ENCODE assay signal across 9 mouse cellular contexts in genomic region chr7:126274626-126275025, GRCm38 (mm10). TPM values are rescaled to one million over a fixed set of nuclear protein-coding genes. Genes with fewer than 3 reads are reported as not detected.
DNase-seq lines count a peak whose midpoint lies in the region; ATAC-seq lines count a peak whose summit lies in the region.
"Had no signal": no experiment of that assay in that cellular context is flagged by ENCODE, and none has a peak within 500 bp of the region (broad histone marks: within the 10 kb centered on the region; RNA-seq: fewer than 3 reads in every experiment).

No protein-coding gene starts in this region.

- WGBS in lung, embryonic 16.5 days: 16% methylated on average over 4 of the region's 4 CpGs
- WGBS in limb, embryonic 12.5 days: 14% methylated on average over 4 of the region's 4 CpGs

- peak; percentile 71 for DNase-seq in cerebellum, adult 11-12 months
- DNase-seq in lung, adult 18-20 months: no peak
- no peak for DNase-seq in T-cell, adult 2 months (ENCODE audit: low spot score)
- DNase-seq in layer of hippocampus, postnatal 14 days (ENCODE audit: low spot score in 2 of 2): no peak
- no peak for DNase-seq in layer of hippocampus, postnatal 36 days
- DNase-seq: right cerebral cortex, postnatal 25 days had no signal

- peak overlapping the region; percentile 97 for H3K4me2 ChIP-seq in lung, embryonic 16.5 days (ENCODE audit: low read depth, low read length)
- H3K4me2 ChIP-seq in limb, embryonic 12.5 days: peak overlapping the region; percentile 89

- H3K9ac ChIP-seq in lung, embryonic 16.5 days (ENCODE audit: low read length): peak overlapping the region; percentile 88
- H3K9ac ChIP-seq in limb, embryonic 12.5 days (replicated peaks): peak overlapping the region; percentile 98

- H3K4me3 ChIP-seq in lung, embryonic 16.5 days (ENCODE audit: low read length): peak overlapping the region; percentile 79
- peak overlapping the region; percentile 98 for H3K4me3 ChIP-seq in limb, embryonic 12.5 days (replicated peaks)

- peaks cover 31% of the 10 kb centered on the region for H3K4me1 ChIP-seq in lung, embryonic 16.5 days (replicated peaks; ENCODE audit: control insufficient read depth, insufficient read depth, low read length)
- peaks cover 63% of the 10 kb centered on the region for H3K4me1 ChIP-seq in limb, embryonic 12.5 days (replicated peaks)

- 0 out of 2 replicates have a peak overlapping the region, but pooled peaks have one; percentile 22 for H3K27ac ChIP-seq in lung, embryonic 16.5 days (ENCODE audit: low read length)
- peak overlapping the region; percentile 26 for H3K27ac ChIP-seq in limb, embryonic 12.5 days

- ATAC-seq in cerebellum, adult (ENCODE audit: insufficient number of reproducible peaks, low FRiP score, low TSS enrichment): no peak
- ATAC-seq in lung, embryonic 16.5 days (ENCODE audit: low read depth): no peak
- no peak for ATAC-seq in limb, embryonic 12.5 days (ENCODE audit: insufficient number of reproducible peaks, insufficient read depth, low FRiP score, low TSS enrichment, low read depth)

- H3K9me3 ChIP-seq in lung, embryonic 16.5 days (ENCODE audit: control insufficient read depth, low read length): no peaks in the 10 kb centered on the region
- H3K9me3 ChIP-seq in limb, embryonic 12.5 days: no peaks in the 10 kb centered on the region

- H3K36me3 ChIP-seq in lung, embryonic 16.5 days (ENCODE audit: control insufficient read depth, insufficient read depth, low read length): no peaks in the 10 kb centered on the region
- peaks cover 53% of the 10 kb centered on the region for H3K36me3 ChIP-seq in limb, embryonic 12.5 days

- H3K27me3 ChIP-seq in lung, embryonic 16.5 days (ENCODE audit: control insufficient read depth, insufficient read depth, low read depth, low read length): no peaks in the 10 kb centered on the region
- no peaks in the 10 kb centered on the region for H3K27me3 ChIP-seq in limb, embryonic 12.5 days

RNA-seq across cellular contexts. Expression of gene Sbk1, which starts 2.2 kb away (rescaled TPM):
- 14.0 and 16.5 TPM in 2 replicates for polyA plus RNA-seq in lung, embryonic 16.5 days (2015; fragmentation: Nextera tagmentation; extraction: Ambion mirVana)
- polyA plus RNA-seq in limb, embryonic 12.5 days (2016; fragmentation: Nextera tagmentation; extraction: Ambion mirVana): 120 TPM in 2 replicates
- total RNA-seq in layer of hippocampus, postnatal 14 days (2021): 100 to 1,000 TPM; 137 to 140 TPM
- 10 to 100 TPM; 90.8 to 93.6 TPM for total RNA-seq in layer of hippocampus, postnatal 36 days (2021)
